Comparison of ENCODE assay signal across 29 mouse cellular contexts in the genomic region with DNA sequence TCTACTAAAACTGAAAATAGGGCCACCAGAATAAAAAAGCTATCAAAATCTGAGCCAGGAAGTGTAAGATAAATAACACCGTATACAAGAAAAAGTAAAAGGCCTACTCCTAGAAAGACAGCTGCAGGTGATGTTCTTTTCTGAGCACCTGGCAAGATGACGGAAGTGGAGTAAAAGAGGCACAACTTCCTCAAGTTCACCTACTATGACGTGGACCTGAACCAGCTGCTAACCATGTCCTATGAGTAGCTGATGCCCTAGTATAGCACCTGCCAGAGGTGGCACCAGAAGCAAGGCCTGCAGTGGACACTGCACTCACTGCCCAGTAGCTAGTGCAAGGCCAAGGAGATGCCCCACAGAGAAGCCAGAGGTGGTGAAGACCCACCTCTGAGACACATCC. TPM values are rescaled to one million over a fixed set of nuclear protein-coding genes. Genes with fewer than 3 reads are reported as not detected.
A peak's percentile ranks its signal among the peaks of the same experiment; 100 is the strongest.
DNase-seq lines count a peak whose midpoint lies in the region; ATAC-seq lines count a peak whose summit lies in the region.
"Had no signal": no experiment of that assay in that cellular context is flagged by ENCODE, and none has a peak within 500 bp of the region (broad histone marks: within the 10 kb centered on the region; RNA-seq: fewer than 3 reads in every experiment).

No protein-coding gene starts in this region.

- H3K27me3 ChIP-seq in liver, embryonic 11.5 days (replicated peaks; ENCODE audit: control insufficient read depth, insufficient read depth, low read length): no peaks in the 10 kb centered on the region
- H3K27me3 ChIP-seq in splenic B cell, adult 2 months (ENCODE audit: control insufficient read depth, insufficient read depth, low read length, poor library complexity, severe bottlenecking): no peaks in the 10 kb centered on the region
- H3K27me3 ChIP-seq: heart, embryonic 15.5 days; hindbrain, embryonic 12.5 days; neural tube, embryonic 15.5 days had no signal

- H3K4me1 ChIP-seq in liver, embryonic 11.5 days (replicated peaks; ENCODE audit: control insufficient read depth, insufficient read depth, low read length): no peaks in the 10 kb centered on the region
- H3K4me1 ChIP-seq: heart, embryonic 10.5 days; neural tube, embryonic 15.5 days had no signal

- H3K9me3 ChIP-seq in liver, embryonic 11.5 days (ENCODE audit: control insufficient read depth, low read length): no peaks in the 10 kb centered on the region
- H3K9me3 ChIP-seq: heart, embryonic 10.5 days; heart, embryonic 15.5 days; hindbrain, embryonic 12.5 days; neural tube, embryonic 15.5 days had no signal

- H3K4me2 ChIP-seq in liver, embryonic 11.5 days: no peak overlapping the region
- H3K4me2 ChIP-seq: heart, embryonic 15.5 days; hindbrain, embryonic 12.5 days; lung, embryonic 14.5 days; neural tube, embryonic 15.5 days had no signal

- peaks cover 4% of the 10 kb centered on the region; the same call in 1 of the 2 replicates for H3K36me3 ChIP-seq in liver, embryonic 11.5 days (ENCODE audit: control insufficient read depth, insufficient read depth, low read length)
- peaks cover 4% of the 10 kb centered on the region for H3K36me3 ChIP-seq in splenic B cell, adult 2 months (ENCODE audit: control insufficient read depth, insufficient read depth, low read length, poor library complexity, severe bottlenecking)

- H3K9ac ChIP-seq in liver, embryonic 11.5 days (ENCODE audit: low read depth, low read length): no peak overlapping the region
- H3K9ac ChIP-seq: forebrain, postnatal 0 days; heart, embryonic 15.5 days; hindbrain, embryonic 12.5 days; liver, embryonic 14.5 days; lung, embryonic 14.5 days; neural tube, embryonic 15.5 days had no signal

- H3K4me3 ChIP-seq in liver, embryonic 11.5 days (ENCODE audit: low read depth, low read length): no peak overlapping the region
- H3K4me3 ChIP-seq: erythroblast, embryonic 14.5 days; heart, embryonic 10.5 days; heart, embryonic 15.5 days; hindbrain, embryonic 12.5 days; neural tube, embryonic 15.5 days had no signal

- H3K27ac ChIP-seq in liver, embryonic 11.5 days (ENCODE audit: low read depth, low read length): no peak overlapping the region
- H3K27ac ChIP-seq: heart, embryonic 10.5 days; heart, embryonic 15.5 days; hindbrain, embryonic 12.5 days; hindbrain, postnatal 0 days; liver, embryonic 14.5 days; neural tube, embryonic 15.5 days had no signal

- DNase-seq in liver, embryonic 11.5 days (ENCODE audit: low spot score): peak; percentile 30
- DNase-seq in liver: no peak
- DNase-seq in splenic B cell, adult 2 months (ENCODE audit: low read depth, low spot score): peak; percentile 45
- no peak for DNase-seq in layer of hippocampus, adult 18-20 months (ENCODE audit: low spot score in 2 of 2)
- DNase-seq in lung, postnatal 36 days: no peak
- DNase-seq: adrenal gland, adult 2 months; adrenal gland, postnatal 36 days; cerebellum, adult 2 months; forebrain, postnatal 0 days; gastrocnemius, postnatal 10 days; heart, adult 11 months; heart, postnatal 36 days; kidney, adult 11 months; kidney, postnatal 25 days; left cerebral cortex, postnatal 4 days; lung, embryonic 14.5 days; midbrain, embryonic 14.5 days; right cerebral cortex, postnatal 25 days; thymus, adult 18-20 months had no signal

- no peak for ATAC-seq in liver, embryonic 11.5 days (replicated peaks; ENCODE audit: low FRiP score)
- peak; percentile 54 for ATAC-seq in CD4-positive, CD25-positive, alpha-beta regulatory T cell, adult 4 months
- 0 out of 2 replicates have a peak, but pooled peaks have one; percentile 7 for ATAC-seq in granulocyte monocyte progenitor cell, adult 5-6 weeks (replicated peaks; ENCODE audit: poor library complexity, severe bottlenecking)
- no peak for ATAC-seq in megakaryocyte progenitor cell, adult 5-6 weeks (replicated peaks; ENCODE audit: poor library complexity)
- ATAC-seq: forebrain, postnatal 0 days; hindbrain, postnatal 0 days had no signal

- WGBS in liver, embryonic 11.5 days: 82% methylated on average over 3 of the region's 3 CpGs

RNA-seq across cellular contexts. Expression of gene Pds5a, which starts 9.3 kb away (rescaled TPM):
- polyA plus RNA-seq in liver, embryonic 11.5 days (2014; fragmentation: Nextera tagmentation; extraction: Ambion mirVana): 73.2 and 75.3 TPM in 2 replicates
- polyA plus RNA-seq in CD4-positive, CD25-positive, alpha-beta regulatory T cell, adult 4 months (2017; shearing (Covaris generic)): 100 to 1,000 TPM in 1 of 2 experiments, 10 to 100 TPM in 1; 85.0 to 102 TPM
- 166 and 197 TPM in 2 replicates for total RNA-seq in granulocyte monocyte progenitor cell, adult 5-6 weeks (2014; fragmentation: Nextera tagmentation)
- total RNA-seq in granulocyte monocyte progenitor cell, adult 5-6 weeks (2017): 216 and 230 TPM in 2 replicates
- total RNA-seq in layer of hippocampus, adult 18-20 months (2021): 10 to 100 TPM; 79.3 to 80.0 TPM
- total RNA-seq in megakaryocyte progenitor cell, adult 5-6 weeks (2015): 215 and 245 TPM in 2 replicates
- total RNA-seq in megakaryocyte progenitor cell, adult 5-6 weeks (2017): 189 and 232 TPM in 2 replicates

Comparison
In these comparisons a context has a peak if more than half of its experiments do, and no peak if none do; other contexts are left out.
1. DNase-seq: peak in liver, embryonic 11.5 days (single experiment) and splenic B cell, adult 2 months (single experiment); none in liver (single experiment), layer of hippocampus, adult 18-20 months (0 of 2) and lung, postnatal 36 days (single experiment).
2. ATAC-seq: peak in CD4-positive, CD25-positive, alpha-beta regulatory T cell, adult 4 months (single experiment) and granulocyte monocyte progenitor cell, adult 5-6 weeks (single experiment); none in liver, embryonic 11.5 days (single experiment) and megakaryocyte progenitor cell, adult 5-6 weeks (single experiment).